Mouse (Mus musculus) v-Abl transformed pro-B cells (cell line): ENCODE data around the gene Pi4kb.
"Not testable (repeated sequence)": the region's sequence is repeated elsewhere in the genome, so short reads cannot be mapped to it uniquely, and the experiment has no call there.

Experiments
- in situ Hi-C, 2 experiments: fragments of 400-800 bp; cut with MboI; formaldehyde crosslinking; loops; one replicate each; pipeline ENCODE4 v1.15.1; 2025; ENCODE audit not compliant: unreplicated experiment in 2 of 2

The Pi4kb gene

DNA sequence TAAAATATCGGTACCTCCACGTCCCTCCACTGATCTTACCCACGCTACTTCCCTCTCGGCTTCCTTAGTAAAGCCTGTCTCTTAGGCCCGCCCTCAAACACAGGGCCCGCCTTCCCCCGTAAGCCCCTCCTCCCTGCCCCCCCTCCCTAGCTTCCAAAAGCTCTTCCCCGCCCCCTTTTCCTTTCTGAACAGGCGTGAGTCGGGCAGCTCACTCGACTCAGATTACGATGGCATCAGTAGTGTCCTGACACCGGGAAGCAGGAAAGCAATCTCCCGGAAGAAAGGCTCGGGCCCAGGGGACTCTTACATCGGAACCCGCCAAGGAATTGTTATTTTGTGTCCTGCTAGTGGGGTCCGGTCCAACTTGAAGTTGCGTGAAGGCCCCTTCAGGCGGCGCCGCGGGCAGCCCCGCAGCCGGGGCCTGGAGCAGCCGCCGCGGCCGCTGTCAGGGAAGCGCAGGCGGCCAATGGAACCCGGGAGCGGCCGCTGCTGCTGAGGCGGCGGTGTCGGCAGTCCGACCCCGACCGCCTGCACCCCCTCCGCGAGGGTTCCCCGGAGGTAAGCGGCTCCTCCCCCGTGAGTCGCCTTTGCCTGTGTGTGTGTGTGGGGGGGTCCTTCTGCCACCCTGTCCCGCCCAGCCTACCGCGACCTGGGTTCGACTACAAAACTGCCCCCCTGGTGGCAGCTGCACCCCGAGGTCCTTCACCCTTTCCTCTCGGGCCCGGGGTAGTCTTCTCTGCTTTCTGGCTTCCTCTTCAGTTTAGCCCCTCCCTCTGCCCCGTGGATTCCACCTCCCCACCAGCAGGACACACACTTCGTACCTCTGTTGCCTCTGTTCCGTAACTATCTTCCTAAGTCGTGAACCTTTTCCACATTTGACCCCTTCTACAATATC is at the start of gene Pi4kb:
Gene Pi4kb (plus strand): TSS at position 204 of the 895 bp plus-strand sequence.
- in situ Hi-C loops, result no loop called here

DNA sequence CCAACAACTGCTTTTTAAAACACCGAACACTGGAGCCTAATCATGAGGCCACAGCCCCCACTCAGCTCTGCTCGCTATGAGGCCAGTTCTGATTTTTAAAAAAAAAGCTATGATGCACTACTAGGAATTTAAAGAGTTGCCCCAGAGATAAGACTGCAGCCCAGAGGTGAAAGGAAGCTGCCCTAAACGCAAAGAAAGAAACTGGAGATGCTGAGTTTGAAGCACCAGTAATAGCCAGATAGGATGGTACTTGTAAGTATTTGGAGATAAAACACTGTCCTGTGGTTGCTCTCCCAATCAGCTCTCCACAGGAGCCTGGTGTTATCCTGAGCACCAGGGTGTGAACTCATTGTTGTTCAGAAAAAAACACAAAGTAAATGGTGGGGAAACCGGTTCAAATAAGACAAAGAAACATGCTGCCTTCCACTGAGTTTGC is 48.2 kb upstream of the Pi4kb start:
- in situ Hi-C loops, result not testable (repeated sequence)

DNA sequence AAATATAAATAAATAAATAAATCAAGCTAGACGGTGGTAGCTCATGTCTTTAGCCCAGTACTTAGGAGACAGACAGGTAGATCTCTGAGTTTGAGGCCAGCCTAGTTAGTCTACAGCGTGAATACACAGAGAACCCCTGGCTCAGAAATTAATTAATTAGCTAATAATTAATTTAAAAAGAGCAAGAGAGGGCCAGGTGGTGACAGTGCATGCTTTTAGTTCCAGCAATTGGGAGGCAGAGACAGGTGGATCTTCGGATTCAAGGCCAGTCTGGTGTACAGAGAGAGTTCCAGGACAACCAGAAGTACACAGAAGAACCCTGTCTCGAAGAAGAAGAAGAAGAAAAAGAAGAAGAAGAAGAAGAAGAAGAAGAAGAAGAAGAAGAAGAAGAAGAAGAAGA is 45.6 kb upstream of the Pi4kb start:
- in situ Hi-C loops, result not testable (repeated sequence)

DNA sequence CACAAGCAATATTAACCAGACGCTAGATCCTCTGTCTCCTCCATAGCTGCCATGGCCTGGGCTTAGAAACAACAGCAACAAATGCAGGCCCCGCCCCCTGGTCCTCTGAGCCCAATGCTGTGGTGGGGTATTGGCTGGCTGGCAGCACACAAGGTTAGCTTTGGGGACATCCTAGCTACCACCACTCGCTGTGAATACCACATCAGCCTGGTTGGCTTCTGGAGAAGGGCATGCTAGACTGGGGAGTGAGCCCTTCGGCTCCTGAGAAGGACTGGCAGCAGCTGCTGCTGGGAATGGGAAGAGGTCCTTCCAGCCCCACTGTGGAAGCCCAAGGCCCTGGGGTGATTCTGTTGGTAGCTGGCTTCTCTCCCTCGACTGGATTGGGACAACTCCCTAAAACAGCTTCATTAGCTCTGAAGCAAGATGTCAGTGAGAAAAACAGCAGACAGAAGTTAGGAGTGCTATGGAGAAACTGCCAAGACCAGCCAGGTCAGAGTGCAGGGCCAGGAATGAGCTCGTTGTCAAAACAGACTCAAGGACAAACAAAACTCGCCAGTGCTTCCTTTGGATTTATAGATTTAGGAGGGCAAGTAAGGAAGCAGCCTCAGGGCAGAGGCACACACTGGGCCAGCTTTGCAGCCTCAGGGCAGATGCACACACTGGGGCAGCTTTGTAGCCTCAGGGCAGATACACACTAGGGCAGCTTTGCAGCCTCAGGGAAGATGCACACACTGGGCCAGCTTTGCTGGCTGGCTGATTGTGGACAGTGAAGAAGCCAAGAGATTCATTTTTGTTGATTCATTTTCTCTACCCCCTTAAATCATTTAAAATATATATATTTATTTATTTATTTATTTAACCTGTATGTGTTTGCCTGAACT is 43.9 kb upstream of the Pi4kb start:
- in situ Hi-C loops, result not testable (repeated sequence)

DNA sequence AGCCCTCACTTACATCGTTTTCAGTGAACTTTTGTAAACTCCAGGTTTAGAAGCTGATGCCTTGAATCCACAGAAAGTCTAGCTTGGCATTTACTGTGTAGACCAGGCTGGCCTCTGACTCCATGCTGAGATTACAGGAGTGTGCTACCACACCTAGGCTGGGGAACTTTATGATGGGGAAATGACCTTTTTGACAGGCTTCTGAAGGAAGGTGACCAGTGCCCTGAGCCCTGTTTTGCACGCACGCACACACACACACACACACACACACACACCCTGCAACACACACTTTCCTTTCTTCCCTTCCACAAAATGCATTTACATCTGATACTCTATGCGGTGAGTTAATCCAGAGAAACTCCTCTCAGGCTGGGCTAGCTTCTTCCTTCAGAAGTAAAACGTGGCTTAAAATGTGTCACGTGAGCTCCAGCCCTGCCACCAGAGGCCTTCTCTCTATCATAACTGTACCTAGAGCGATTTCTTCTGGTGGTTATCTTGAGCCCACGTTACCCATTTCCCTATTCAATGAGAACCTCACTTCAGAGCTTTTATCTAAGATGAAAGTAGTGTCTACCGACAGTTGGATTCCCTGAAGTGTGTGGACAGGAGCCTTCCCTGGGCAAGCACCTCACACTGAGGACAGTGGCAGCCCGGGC is 43.0 kb upstream of the Pi4kb start:
- in situ Hi-C loops, result not testable (repeated sequence)

DNA sequence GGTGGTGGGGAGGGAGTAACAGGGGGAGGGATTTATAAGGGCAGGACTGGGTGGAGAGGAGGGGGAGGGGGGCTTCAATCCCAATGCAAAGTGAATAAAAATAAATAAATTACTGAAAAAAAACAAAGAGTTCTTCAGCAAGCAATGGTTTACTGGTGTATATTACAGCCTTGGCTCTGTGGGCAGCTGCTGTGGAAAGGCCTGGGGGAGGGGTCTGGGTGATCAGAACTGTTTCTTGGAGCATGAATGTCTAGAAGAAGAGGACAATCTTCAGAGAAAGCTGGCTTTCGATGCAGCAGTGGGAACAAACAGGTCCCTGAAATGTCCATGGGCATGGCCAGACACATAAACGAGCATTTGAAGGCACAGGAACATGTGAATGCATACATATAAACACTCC is 42.3 kb upstream of the Pi4kb start:
- in situ Hi-C loops, result not testable (repeated sequence)

DNA sequence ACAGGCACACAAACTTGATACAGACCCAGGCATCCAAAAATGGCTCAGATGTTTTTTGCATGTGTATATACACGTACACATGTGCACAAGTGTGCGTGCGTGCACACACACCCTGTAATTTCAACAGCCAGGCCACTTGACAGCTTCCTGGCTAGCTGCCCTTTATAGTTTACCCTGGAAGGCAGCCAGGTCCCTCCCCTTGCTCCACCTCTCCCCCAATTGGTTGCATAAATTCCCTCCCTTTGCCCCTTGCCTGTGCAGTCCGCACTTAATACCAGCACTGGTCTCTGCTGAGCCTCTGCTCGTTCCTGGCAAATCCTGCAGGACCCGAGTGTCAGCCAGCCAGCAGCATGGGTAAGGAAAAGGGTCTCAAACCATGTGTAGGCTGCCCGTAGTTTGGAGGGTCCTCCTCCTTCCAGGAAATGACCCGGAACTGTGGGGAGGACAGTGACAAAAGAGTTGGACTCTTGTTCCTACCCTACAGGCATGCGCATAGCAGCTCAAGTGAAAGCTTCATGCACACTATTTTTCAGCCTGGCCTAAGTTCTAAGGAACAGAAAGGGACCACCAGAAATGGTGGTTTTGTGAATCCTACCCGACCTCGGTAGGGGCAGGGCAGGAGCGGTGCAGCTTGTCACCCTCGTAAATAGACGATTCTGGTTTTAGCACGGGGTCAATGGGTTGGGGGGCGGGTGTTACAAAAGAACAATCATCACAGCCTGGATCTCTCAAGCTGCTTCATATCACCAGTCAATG is 41.5 kb upstream of the Pi4kb start, which contains the start of gene Selenbp1:
Gene Selenbp1 (plus strand): TSS at position 248 of the 756 bp plus-strand sequence.
- in situ Hi-C loops, result no loop called here

DNA sequence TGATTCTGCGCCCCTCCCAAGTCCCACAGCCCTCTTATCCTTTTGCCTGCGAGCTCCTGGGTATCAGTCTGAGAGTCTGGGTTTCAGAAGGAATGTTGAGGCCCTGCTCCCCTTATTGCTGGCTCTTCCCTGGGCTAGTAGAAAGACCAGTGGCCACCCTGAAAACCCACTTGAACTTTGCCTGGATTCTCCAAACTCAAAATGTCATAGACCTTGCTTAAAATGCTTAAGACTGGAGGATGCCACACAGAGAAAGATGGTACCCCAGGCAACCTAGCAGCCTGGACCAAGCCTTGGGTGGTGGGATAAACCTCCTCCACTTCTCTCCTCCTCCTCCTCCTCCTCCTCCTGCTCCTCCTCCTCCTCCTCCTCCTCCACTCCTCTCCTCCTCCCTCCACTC is 40.9 kb upstream of the Pi4kb start:
- in situ Hi-C loops, result not testable (repeated sequence)

DNA sequence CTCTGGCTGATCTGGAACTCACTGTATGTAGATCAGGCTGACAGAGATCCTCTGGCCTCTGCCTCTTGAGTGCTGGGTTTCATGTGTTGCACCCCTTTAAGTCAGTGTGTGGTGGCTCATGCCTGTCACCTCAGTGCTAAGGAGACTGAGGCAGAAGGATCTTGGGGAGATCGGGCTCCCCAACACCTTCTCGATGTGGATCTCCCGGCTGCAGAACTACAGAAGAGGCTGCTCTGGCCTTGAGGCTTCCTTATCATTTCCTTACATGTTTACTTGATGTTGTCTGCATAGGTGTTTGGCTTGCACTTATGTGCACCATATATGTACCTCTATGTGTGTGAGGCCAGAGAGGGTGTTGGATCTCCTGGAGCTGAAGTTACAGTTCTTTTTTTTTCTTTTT is 40.0 kb upstream of the Pi4kb start:
- in situ Hi-C loops, result not testable (repeated sequence)

DNA sequence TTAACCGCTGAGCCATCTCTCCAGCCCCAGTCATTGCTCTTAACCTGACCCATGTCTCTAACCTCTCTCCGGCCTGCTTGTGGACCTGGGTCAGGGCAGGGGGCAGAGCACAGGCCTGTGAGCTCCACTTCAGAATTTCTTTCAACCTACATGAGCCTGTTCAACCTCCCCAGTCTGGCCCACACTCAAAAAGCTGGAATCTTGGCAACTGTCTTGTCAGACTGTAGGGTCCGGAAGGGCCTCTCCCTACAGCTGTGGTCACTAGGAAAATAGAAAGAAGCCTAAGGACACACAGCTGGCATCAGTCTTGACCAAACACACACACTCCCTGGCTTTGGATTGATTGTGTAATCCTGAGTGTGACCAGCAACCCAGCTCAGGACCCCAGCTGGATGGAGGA is 39.2 kb upstream of the Pi4kb start:
- in situ Hi-C loops, result not testable (repeated sequence)

DNA sequence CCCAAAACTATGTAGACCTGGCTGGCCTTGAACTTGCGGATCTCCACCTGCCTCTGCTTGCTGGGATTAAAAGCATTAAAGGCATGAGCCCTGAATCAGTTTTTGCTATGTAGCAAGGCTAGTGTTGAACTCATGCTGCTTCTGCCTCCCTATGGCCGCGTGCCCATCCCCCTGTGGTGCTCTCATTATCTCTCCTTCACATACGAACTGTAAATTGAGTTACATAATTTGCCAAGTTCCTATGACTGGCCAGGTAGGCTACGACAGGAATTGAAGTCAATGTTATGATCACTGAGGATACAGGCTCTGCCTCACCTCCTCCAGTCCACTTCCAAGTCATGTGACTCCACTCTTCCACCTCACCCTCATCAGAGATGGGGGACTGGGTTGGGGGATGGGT is 38.4 kb upstream of the Pi4kb start:
- in situ Hi-C loops, result not testable (repeated sequence)

DNA sequence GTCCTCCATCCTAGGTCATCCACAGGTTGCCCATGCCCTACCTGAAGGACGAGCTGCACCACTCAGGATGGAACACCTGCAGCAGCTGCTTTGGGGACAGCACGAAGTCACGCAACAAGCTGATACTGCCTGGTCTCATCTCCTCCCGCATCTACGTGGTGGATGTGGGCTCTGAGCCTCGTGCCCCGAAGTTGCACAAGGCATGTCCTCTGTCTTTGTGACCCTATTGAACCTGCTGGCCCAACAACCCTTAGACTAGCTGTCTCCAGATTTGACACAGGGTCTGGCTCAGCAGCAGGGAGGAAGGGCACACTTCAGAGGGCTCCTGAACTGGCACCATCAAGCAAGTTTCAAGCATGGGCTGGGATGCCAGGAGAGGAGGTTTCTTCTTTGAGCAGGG is 37.3 kb upstream of the Pi4kb start:
- in situ Hi-C loops, result not testable (repeated sequence)

DNA sequence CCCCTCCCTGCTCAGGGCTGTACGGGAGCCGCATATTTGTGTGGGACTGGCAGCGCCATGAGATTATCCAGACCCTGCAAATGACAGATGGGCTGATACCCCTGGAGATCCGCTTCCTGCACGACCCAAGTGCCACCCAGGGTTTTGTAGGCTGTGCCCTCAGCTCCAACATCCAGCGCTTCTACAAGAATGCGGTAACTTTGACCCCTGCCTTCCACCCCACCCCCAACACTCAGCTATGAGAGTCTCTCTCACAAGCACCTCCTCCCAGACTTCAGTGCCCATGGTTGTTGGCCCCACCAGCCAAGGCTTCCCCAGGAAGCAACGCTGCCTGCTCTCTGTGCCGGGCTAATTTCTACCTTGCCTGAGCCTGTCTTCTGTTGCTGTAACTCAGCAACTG is 34.5 kb upstream of the Pi4kb start:
- in situ Hi-C loops, result loop anchor here in 1 of 2 experiments (5.0 kb wide), 1 partner anchor 38 kb away; no protein-coding TSS in a partner anchor

DNA sequence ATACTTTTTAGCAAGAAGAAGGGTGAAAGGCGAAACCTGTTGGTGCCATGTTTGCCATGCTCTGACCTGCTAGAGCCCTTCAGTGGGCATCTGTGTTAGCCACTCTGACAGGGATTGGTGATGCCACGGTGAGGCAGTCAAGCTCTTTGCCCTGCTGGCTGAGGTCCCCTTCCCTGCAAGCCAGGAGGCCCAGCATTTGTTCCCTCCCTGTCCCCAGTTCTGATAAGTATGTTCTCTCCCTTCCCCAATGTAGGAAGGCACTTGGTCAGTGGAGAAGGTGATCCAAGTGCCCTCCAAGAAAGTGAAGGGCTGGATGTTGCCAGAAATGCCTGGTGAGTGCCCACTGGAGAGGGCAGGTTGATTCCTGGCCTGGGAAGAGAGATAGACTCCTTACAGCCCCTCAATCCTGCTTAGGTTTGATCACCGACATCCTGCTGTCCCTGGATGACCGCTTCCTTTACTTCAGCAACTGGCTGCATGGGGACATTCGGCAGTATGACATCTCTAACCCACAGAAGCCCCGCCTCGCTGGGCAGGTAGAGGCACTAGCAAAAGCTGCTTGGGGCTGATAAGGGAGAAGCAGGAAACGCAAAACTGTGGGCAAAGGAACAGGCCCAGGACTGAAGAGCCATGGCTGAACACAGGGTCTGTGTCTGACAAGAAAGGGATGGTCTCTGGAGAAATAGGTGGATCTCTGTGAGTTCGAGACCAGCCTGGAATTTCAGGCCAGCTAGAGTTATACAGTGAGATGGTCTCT is 32.1 kb upstream of the Pi4kb start:
- in situ Hi-C loops, result loop anchor here in 1 of 2 experiments (5.0 kb wide), 1 partner anchor 40 kb away; no protein-coding TSS in a partner anchor

DNA sequence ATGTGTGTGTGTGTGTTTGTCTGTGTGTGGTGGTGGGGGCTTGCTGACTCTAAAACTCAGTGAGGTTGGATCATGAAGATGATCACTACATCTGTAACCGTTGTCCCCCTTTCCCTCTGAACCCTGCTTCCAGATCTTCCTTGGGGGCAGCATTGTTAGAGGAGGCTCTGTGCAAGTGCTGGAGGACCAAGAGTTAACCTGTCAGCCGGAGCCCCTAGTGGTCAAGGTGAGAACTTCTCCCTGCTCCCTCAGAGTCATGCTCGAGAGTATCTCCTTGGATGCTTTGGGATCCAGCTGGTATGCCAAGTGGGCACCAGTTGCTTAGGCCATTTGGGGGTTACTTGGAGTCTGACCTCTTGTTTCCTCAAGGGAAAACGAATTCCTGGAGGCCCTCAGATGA is 30.8 kb upstream of the Pi4kb start:
- in situ Hi-C loops, result loop anchor here in 1 of 2 experiments (5.0 kb wide), 1 partner anchor 41 kb away; no protein-coding TSS in a partner anchor

DNA sequence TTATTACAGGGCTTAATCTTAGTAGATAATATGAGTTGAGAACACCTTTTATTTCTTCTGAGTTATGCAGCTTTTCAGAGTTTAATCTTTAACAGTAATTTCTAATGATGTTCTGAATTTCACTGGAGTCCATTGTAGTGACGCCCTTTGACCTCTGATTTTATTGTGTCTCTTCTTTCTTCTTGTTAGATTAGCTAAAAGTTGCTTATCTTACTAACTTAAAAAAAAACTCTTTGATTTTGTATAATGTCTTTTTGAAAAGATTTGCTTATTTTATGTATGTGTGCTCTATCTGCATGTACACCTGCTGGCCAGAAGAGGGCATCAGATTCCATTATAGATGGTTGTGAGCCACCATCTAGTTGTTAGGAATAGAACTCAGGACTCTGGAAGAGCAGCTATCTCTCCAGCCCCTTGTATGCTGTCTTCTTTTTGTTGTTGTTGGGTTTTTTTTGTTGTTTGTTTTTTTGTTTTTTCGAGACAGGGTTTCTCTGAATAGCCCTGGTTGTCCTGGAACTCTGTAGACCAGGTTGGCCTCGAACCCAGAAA is 26.4 kb upstream of the Pi4kb start:
- in situ Hi-C loops, result no loop called here

DNA sequence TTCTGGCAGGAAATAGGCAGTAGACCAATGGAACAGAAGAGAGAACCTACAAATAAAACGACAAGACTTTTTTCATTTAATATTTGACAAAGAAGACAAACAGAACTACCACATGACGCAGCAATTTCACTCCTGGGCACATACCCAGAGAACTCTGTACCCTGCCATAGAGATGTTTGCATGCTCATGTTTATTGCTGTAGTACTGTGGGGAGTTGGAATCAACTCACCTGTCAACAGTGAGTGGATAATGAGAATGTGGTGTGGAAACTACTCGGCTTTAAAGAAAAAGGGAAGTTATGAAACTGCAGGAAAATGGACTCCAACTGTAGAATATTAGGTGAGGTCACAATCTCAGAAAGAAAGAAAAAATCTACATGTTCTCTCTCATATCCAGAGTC is 24.9 kb upstream of the Pi4kb start:
- in situ Hi-C loops, result loop anchor here in 1 of 2 experiments (5.0 kb wide), 1 partner anchor 48 kb away; no protein-coding TSS in a partner anchor

DNA sequence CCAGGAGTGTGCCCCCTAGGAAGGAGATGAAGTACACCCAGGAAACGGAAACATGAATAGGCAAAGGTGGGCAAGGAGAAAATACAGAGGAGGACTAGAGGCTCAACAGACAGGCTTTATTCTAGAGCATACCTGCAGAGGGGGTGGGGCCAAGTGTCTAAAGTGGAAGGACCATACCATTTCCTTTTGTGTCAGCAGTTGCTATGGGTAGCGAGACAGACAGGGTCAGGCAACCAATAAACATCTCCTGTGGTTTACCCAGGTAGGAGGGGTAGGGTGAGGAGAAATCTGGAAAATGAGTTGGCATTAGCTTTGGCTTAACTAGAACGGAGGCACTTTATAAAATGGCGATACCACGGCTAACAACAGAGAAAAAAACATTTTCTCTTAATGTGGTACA is 21.7 kb upstream of the Pi4kb start:
- in situ Hi-C loops, result loop anchor here in 1 of 2 experiments (5.0 kb wide), 1 partner anchor 44 kb away; no protein-coding TSS in a partner anchor

DNA sequence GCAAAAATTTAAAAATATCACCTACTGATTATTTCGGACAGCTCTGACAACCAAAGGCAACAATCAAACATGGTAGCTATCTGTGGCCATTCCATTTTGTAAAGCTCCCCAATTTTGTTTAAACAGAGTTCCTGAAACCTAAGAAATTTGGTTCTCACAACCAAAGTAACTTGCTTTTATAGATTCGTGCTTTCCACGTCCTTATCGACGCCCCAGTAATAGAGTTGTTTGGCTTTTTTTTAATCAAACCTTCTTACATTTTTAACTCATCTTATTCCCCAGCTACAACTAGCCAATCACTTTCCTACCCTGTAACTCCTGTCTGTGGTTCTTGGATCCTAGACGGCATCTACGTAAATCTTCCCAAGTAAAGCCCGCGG is 21.2 kb upstream of the Pi4kb start:
- in situ Hi-C loops, result loop anchor here in 1 of 2 experiments (5.0 kb wide), 1 partner anchor 44 kb away; no protein-coding TSS in a partner anchor
